Mouse (Mus musculus) adrenal gland, postnatal 14 days (tissue): ENCODE results near the gene Ccdc127. TPM values are rescaled to one million over a fixed set of nuclear protein-coding genes. Genes with fewer than 3 reads are reported as not detected.
A peak's percentile ranks its signal among the peaks of the same experiment; 100 is the strongest.

Experiments
- DNase-seq: peaks from one replicate; pipeline ENCODE4 v3.0.0; 2021; ENCODE audit warnings: mixed read lengths
- long read RNA-seq, 2 experiments: library from polyadenylated mRNA; stranded (forward); transcript quantifications; one replicate each; pipeline ENCODE4 v2.0.0; 2021
- total RNA-seq: library from RNA; stranded (reverse); gene quantifications from 2 replicates; pipeline ENCODE4 v1.2.3, GENCODE M21; 2021

Gene Ccdc127
- total RNA-seq, result 51.2 and 51.6 TPM in 2 replicates
- long read RNA-seq, experiment 1, full-length matches to known transcripts, result 37 of 41 reads
- long read RNA-seq, experiment 1, partial matches to known transcripts, result 2 of 41 reads
- long read RNA-seq, experiment 1, other reads (novel, unspliced or antisense), result 2 of 41 reads
- long read RNA-seq, experiment 2, full-length matches to known transcripts, result 32 of 37 reads
- long read RNA-seq, experiment 2, partial matches to known transcripts, result 1 of 37 reads
- long read RNA-seq, experiment 2, other reads (novel, unspliced or antisense), result 4 of 37 reads

DNA sequence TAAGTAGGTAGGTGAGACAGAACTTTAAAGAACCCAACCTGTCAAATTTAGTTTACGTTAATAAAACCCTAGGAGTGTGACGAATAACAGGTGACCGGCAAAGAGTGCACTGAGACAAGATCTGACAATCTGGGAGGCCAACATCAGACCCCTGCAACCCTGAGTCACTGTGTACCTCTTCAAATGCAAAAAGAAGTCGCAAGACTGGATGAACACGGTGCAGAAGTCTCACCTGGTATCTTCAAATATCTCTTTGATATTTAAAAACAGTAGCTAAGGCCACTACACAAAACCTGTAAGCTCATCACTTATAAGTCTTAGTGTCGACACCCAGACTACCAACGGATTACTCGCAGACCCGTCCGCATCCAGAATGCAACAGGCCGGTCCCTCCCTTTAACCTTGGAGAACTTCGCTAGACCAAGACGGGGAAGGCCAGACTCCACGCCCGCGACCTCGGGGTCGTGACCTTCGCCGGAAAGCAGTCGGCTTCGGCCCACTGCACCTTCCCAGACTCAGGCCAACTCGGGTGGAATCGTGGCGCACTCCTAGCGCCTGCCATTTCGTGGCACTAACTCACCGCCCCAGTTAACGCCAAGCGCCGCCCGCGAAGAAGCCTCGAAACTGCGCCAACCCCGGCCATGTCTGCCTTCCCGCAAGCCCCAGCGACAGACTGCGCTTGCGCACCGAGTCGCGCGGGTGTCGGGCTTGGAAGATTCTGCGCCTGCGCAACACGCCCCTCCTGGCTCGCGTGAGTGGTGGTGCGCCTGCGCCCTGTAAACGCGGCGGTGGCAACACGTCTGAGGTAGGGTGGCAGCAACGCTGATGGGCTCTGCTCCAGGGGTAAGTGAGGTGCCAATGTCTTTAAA lies at the start of gene Ccdc127, which contains the start of gene Sdha:
Gene Ccdc127, plus strand, starts transcription at position 744 of the 869 bp plus-strand sequence.
Gene Sdha, minus strand, starts transcription at position 715 of the 869 bp plus-strand sequence.
- peak; percentile 98 for DNase-seq

DNA sequence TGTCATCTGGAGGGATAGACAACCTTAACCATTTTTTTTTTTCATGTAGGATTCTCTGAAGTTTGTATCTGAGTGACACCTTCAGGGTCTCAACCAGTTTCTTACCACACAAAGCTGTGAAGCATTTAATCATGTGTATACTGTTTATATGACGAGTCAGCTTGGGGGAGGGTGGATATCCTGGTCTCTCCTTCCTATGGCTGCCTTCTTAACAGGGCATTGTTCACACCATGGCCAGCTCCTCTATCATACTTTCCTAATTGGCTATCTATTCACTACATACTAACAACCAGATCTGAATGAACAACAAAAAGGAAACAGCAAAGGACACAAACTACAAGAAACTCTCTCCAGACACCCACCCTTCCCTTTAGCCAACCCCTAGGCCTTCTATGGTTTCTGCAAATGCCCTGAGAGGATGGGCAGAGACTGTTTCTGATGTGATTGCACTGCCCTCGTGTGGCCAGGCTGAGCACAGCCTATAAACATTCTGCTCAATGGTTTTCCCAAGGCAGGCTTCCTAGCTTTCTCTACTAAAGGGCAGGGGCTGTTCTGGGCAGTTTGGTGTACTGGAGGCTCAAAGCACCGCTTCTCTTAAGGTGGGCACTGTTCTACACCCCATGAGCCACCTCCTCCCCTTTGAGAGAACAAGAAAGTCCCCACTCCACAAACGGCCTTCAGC lies 49.0 kb upstream of the Ccdc127 start:
- peak; percentile 83 for DNase-seq

DNA sequence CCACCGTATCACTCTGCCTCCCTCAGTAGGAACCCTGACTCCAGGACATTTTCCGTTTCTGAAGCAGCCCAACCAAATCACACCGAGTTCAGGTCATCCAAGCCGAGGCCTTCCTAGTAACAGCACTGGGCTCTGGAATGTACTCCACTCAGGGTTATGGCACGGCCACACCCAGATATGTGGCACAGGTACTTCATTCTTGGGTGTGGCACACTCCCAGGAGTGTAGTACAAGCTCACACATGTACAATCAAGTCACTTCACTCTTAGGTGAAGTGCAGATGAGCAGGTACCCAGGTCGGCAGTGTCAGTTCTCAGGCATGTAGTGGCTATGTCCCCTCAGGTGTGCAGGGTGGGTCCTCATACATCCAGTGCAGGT lies 48.5 kb upstream of the Ccdc127 start:
- no peak for DNase-seq

- DNase-seq, result peak; percentile 10
Observed at GRCm38 (mm10) chr13:74302050-74303037, 47.8 kb upstream of the Ccdc127 start.

DNA sequence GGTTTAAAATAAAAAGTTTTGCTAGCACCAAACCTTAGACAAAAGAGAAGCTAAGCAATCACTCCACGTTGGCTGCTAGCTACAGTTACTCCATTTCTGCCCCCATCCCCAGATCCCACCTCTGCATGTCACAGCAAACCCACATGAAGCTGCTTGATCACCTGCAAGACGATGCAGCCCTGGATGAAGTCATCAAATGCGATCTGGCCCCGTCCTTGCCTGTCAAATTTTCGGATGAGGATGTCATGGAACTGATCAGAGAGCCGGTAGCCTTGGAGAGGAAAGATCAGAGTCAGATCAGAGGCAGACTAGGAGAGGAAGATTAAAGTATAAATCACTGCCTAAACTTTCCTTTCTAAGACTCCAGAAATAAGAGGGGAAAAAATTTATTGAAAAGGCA lies 44.7 kb upstream of the Ccdc127 start:
- peak; percentile 24 for DNase-seq

- no peak for DNase-seq
Observed at GRCm38 (mm10) chr13:74305780-74306179, 44.3 kb upstream of the Ccdc127 start.

DNA sequence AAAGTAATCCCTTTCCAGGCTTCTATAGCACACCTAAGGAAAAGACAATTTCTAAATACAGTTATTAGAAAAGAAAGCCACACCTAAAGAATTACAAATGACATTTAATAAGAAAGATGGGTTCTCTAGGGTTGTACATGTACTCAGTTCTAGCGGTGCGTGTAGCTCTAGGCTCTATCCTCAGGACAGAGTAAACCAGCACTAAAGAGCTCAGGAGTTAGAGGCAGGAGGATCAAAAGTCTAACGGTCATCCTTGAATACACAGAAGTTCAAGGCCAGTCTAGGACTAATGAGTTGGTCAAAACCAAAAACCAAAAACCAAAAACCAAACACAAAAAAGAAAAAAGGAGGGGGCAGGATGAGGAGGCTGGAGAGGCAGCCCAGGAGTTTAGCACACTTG lies 35.5 kb upstream of the Ccdc127 start:
- DNase-seq, result no peak

DNA sequence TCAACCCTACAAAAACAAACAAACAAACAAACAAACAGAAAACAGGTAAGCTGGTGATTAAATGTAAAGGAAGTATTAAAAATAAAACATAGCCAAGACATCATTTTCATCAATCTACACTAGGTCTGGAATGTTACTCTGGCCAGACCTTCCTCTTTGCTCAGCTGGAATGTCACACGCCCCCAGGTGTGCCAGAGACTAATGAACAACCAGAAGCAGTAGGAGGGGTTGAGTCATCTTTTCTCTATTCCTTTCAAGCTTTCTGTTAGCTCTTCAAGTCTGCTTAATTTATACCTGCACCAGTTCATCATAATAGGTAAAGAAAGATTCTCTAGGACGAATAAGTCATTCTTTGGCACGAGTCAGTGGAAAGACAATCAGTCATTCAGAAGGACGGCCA lies 33.7 kb upstream of the Ccdc127 start:
- DNase-seq, result no peak

- DNase-seq, result no peak
Observed at GRCm38 (mm10) chr13:74316789-74317169, 33.3 kb upstream of the Ccdc127 start.

- peak; percentile 97 for DNase-seq
Observed at GRCm38 (mm10) chr13:74317170-74317849, 32.8 kb upstream of the Ccdc127 start, which contains the start of gene Pdcd6. Gene Pdcd6, minus strand, starts transcription at chr13:74317580.

GRCm38 (mm10) chr13:74329321-74329720 lies 20.8 kb upstream of the Ccdc127 start:
- DNase-seq, result no peak

DNA sequence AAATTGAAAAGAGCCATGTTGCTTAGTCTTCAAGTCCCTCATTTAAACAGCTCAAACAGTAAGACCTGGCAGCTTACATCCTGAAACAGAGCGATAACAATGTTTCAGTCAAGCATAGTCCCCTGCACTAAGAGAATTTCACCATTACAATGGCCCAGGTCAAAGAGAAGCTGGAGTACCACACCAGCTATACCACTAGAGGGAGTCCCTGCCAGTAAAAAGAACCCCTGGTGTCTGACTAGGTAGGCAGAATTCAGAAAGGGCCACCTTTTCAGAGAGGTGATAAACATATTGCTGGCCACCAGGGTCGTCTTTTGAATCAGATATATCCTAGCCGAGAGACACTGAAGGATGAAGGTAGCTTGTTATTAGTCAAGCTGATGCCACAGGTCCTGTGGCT lies 9.1 kb upstream of the Ccdc127 start:
- peak; percentile 67 for DNase-seq

DNA sequence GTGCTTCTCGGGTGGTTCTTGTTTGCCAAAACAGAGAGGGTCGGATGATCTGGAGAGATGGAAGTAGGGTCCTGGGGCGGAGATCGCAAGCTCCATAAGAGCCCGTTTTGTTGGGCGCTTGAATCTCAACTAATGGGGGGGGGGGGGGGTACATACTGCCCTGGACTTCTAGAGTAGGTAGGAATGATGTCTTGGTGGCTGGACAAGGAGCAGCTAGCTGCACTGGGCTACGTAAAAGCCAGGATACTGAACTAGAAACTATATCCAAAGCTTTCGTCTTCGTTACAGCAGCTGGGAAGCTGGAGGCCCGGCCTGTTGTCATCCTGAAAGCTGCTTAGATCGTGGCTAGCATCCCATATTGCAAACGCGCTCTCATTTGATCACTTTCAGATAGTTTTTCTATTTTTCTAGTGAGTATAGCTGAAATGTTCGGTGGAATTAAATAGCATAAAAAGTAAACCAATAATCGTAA lies 362 bp downstream of the Ccdc127 start:
- no peak for DNase-seq

GRCm38 (mm10) chr13:74356491-74356890 lies 6.4 kb downstream of the Ccdc127 start:
- DNase-seq, result no peak

- DNase-seq, result no peak
Observed at GRCm38 (mm10) chr13:74362218-74362617, 12.1 kb downstream of the Ccdc127 start.

DNA sequence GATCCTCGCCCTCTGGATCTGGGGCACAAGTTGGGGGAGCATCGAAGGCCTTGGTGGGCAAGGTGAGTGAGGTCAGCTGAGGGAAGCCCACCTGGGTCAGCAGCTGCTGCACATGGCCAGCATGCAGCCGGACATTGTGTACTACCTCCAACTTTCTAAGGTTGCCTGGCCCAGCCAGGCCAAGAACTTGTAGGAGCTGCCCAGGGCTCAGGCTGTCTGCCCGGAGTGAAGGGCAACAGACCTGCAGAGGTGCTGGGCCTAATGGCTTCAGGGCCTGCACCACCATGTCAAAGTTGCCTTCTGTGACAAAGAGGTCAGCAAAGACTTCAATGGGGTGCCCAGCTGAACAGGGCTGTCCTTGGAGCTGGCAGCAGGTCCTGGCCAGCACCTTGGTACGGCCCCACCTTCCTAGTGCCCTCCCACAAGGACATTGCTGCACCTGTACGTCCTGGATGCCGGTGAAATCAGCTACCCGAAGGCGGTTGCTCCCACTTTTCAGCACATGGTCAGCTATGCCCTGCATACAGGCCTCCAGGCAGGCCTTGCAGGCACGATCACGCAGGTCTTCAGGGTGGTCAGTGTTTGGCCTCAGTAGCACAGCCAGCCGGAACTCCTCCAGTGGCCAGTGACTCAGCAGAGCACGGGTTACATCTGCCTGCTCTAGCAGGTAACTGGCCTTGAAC lies 13.2 kb downstream of the Ccdc127 start:
- no peak for DNase-seq

- DNase-seq, result peak; percentile 60
Observed at GRCm38 (mm10) chr13:74363859-74364235, 13.7 kb downstream of the Ccdc127 start, which contains the start of gene Lrrc14b. Gene Lrrc14b, minus strand, starts transcription at chr13:74364005.

GRCm38 (mm10) chr13:74381533-74382276 lies 31.6 kb downstream of the Ccdc127 start:
- peak; percentile 7 for DNase-seq

DNA sequence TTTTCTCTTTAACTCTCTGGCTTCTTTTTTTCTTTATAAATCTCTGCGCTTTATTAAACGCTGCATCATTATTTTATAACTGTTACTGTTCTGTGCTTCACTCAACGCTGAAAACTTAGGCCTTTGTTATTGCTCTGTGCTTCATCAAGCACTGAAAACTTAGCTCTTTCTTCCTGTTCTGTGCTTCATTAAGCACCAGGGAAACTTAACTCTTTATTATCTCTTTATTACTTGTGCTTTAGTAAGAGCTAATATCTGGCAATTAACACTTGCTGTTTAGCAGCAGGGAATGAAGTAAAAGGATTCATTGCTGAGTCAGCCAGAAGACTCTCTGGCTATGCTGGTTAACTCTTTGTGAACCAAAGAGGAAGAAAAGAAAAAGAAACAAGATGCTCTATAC lies 32.2 kb downstream of the Ccdc127 start:
- no peak for DNase-seq
